Mouse (Mus musculus) hindbrain, embryonic 14.5 days (tissue): ENCODE results near the gene Btbd19. TPM values are rescaled to one million over a fixed set of nuclear protein-coding genes. Genes with fewer than 3 reads are reported as not detected.

Experiments used
- ATAC-seq: fragments of 200-750 bp; cut with Nextera tagmentation; 2 replicates; pipeline ENCODE4 v1.8.0; 2017; ENCODE audit warnings: moderate number of reproducible peaks, mild to moderate bottlenecking, moderate TSS enrichment, moderate library complexity; ENCODE audit not compliant: low FRiP score
- DNase-seq: peaks from one replicate; pipeline ENCODE4 v3.0.0-alpha.2; 2015; ENCODE audit warnings: low spot score
- H3K27ac ChIP-seq: fragments of 300-500 bp; sonication (generic); 2 replicates; pipeline ENCODE4 v1.5.1; 2014; ENCODE audit warnings: mild to moderate bottlenecking, moderate library complexity
- H3K27me3 ChIP-seq: fragments of 300-500 bp; sonication (generic); 2 replicates; pipeline ENCODE4 v1.6.1; 2014; ENCODE audit warnings: mild to moderate bottlenecking, low read length, mixed read lengths; ENCODE audit not compliant: control insufficient read depth, insufficient read depth
- H3K36me3 ChIP-seq: fragments of 300-500 bp; sonication (generic); replicated peaks from 2 replicates; pipeline ENCODE4 v1.6.1; 2014; ENCODE audit not compliant: control insufficient read depth, insufficient read depth
- H3K4me1 ChIP-seq: fragments of 300-500 bp; sonication (generic); replicated peaks from 2 replicates; pipeline ENCODE4 v1.6.1; 2014; ENCODE audit warnings: antibody characterized with exemption, low read length, mixed read lengths; ENCODE audit not compliant: control insufficient read depth, insufficient read depth
- H3K4me2 ChIP-seq: fragments of 300-500 bp; sonication (generic); replicated peaks from 2 replicates; pipeline ENCODE4 v1.6.1; 2014; ENCODE audit warnings: mild to moderate bottlenecking, moderate library complexity
- H3K4me3 ChIP-seq: fragments of 300-500 bp; sonication (generic); replicated peaks from 2 replicates; pipeline ENCODE4 v1.5.1; 2014; ENCODE audit warnings: mild to moderate bottlenecking, low read length
- H3K9ac ChIP-seq: fragments of 300-500 bp; sonication (generic); 2 replicates; pipeline ENCODE4 v1.6.1; 2014
- H3K9me3 ChIP-seq: fragments of 300-500 bp; sonication (generic); 2 replicates; pipeline ENCODE4 v1.6.1; 2016; ENCODE audit warnings: low read length; ENCODE audit not compliant: control insufficient read depth
- WGBS: fragments of 180-500 bp; shearing (Covaris S2); extraction: QIAGEN DNeasy Blood & Tissue Kit; methylation state at CpG from one replicate; pipeline ENCODE4 v1.1.7; 2014; 5-methylcytosine and 5-hydroxymethylcytosine counted together
- polyA plus RNA-seq: library from polyadenylated mRNA; unstranded; fragments of >200 nt; fragmentation: Nextera tagmentation; extraction: Ambion mirVana; gene quantifications from 2 replicates; pipeline ENCODE4 v1.2.1, GENCODE M21; 2014

Btbd19 gene
- polyA plus RNA-seq, 1 experiment from 2014 or later = 3.2 TPM

DNA sequence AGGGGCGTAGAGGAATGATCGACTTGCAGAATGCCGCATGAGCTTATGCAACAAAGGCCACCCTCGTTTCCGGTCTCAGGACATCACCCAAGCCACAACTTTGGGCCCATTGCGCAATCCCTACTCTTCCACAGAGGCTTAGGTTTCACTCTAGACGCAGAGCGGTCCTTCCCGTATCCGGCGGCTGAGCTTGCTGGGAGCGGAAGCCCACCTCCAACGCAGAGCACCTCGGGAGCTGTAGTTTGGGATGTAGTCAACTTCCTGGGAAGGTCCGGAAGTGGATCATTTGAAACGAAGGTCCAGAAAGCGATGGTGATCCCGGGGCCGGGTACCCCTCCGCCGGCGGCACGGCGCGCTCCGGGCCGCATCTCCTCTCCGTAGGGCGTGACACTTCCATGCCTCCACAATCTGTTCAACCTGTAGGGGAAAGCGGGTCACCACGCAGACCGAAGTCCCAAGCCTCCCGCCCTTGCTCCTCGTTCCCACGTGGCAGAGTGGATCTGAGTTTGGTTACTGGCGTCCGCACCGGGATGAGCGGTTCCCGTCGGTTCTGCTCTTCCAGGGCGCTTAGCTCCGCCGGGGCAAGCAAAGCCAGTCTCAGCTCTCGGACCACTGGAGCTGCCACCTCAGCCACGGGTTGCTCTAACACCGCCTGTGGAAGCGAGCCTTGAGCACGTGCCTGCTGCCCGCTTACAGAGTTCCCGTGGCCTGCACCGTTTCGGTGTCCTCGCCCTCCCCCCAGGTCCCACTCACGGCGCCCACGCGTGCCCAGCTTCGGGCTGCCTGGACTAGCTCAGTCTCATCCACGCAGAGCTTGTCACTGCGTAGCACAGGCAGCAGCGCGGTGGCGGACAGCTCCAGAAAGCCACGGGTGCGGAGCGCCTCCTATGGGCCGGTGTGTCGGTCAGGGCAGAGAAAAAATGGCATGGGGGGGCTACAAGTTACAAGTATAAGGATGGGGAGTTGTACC is 4.8 kb downstream of the Btbd19 start:
- under 1% methylated on average over 69 of the region's 69 CpGs for WGBS

DNA sequence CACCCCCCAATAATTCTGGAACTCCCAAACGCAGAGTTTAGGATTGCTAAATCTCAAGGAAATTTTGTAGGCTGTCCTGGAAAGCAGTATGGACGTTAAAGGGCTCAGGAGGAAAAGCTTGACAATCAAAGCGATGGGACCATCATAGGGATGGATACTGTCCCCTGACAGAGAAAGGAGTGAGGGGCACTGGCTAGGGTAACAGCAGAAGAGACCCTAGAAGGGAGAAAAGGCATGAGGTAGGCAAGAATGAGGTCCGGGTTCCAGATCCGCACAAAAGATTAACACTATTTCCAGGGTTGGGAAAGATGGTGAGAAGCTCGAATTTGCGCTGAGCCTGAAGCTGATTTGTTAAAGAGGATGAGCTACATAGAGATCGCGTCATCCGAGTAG is 5.5 kb downstream of the Btbd19 start:
- 7% methylated on average over 10 of the region's 10 CpGs for WGBS
- peak overlapping the region; percentile 76 for H3K4me3 ChIP-seq
- no peak for ATAC-seq

More for the DNA sequence above, 4.8 kb downstream of the Btbd19 start:
- DNase-seq = peak; percentile 91
- peak overlapping the region; percentile 100 for H3K4me2 ChIP-seq
- no peaks in the 10 kb centered on the region for H3K9me3 ChIP-seq
- peaks cover 2% of the 10 kb centered on the region; the same call in 1 of the 2 replicates for H3K36me3 ChIP-seq
- peak overlapping the region; percentile 76 for H3K4me3 ChIP-seq
- H3K27me3 ChIP-seq = no peaks in the 10 kb centered on the region
- peak overlapping the region; percentile 95 for H3K27ac ChIP-seq
- H3K9ac ChIP-seq = peak overlapping the region; percentile 83
- peak; percentile 95 for ATAC-seq
- H3K4me1 ChIP-seq = peaks cover 26% of the 10 kb centered on the region

DNA sequence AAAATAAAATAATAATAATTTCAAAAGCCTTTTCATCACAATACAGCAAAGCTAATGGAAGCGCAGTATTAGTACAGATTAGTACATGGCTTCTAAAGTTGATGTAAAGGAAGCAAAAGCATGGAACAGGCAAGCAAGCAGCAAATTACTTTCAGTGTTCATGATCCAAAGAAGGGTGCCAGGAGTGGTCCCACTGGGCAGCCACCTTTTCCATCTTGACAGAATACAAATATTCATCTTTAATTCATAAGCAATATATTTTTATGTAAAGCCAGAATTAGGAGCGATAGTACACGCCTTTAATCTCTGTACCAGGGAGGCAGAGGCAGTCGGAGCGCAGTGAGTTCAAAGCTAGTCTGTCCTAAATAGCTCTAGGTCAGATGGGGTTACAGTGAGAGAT is 5.9 kb downstream of the Btbd19 start:
- Histone ChIP-seq H3K9ac (peak overlapping the region; percentile 83), H3K36me3 (peaks cover 9% of the 10 kb centered on the region; the same call in 1 of the 2 replicates), H3K4me1 (peaks cover 15% of the 10 kb centered on the region), H3K4me2 (peak overlapping the region; percentile 100), H3K27me3 (no peaks in the 10 kb centered on the region), H3K9me3 (no peaks in the 10 kb centered on the region), H3K4me3 (peak overlapping the region; percentile 76), H3K27ac (peak overlapping the region; percentile 95)
- no peak for ATAC-seq
- no peak for DNase-seq
- 81% methylated on average over 5 of the region's 5 CpGs for WGBS

More for the DNA sequence above, 5.5 kb downstream of the Btbd19 start:
- peak overlapping the region; percentile 100 for H3K4me2 ChIP-seq
- no peaks in the 10 kb centered on the region for H3K27me3 ChIP-seq
- H3K27ac ChIP-seq = peak overlapping the region; percentile 95
- DNase-seq = no peak
- peaks cover 19% of the 10 kb centered on the region for H3K4me1 ChIP-seq
- H3K9ac ChIP-seq = peak overlapping the region; percentile 83
- H3K9me3 ChIP-seq = no peaks in the 10 kb centered on the region
- peaks cover 7% of the 10 kb centered on the region; the same call in 1 of the 2 replicates for H3K36me3 ChIP-seq

DNA sequence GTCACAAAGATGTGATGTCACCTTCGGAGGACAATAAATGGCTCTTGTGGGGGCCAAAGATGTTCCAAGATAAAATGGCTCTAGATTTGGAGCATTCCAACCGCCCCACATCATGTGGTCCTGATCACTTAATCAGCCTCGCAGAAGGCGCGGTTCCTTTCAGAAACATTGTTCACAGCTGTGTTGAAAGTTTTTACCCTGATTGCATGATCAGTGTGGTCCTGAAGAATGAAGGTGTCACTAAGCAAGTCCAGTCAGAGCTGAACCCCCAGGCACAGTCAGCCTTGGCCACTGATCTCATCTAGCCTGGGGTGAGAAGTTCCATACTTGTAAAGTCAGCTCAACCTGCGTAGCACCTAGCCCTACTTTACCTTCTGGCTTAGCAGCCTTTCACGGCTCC is 7.6 kb downstream of the Btbd19 start:
- Histone ChIP-seq H3K9me3 (no peaks in the 10 kb centered on the region), H3K4me2 (no peak overlapping the region), H3K27ac (no peak overlapping the region), H3K4me3 (no peak overlapping the region), H3K36me3 (peaks cover 21% of the 10 kb centered on the region), H3K4me1 (peaks cover 15% of the 10 kb centered on the region), H3K9ac (no peak overlapping the region), H3K27me3 (no peaks in the 10 kb centered on the region)
- WGBS = 96% methylated on average over 7 of the region's 7 CpGs
- DNase-seq (no peak), ATAC-seq (no peak)

DNA sequence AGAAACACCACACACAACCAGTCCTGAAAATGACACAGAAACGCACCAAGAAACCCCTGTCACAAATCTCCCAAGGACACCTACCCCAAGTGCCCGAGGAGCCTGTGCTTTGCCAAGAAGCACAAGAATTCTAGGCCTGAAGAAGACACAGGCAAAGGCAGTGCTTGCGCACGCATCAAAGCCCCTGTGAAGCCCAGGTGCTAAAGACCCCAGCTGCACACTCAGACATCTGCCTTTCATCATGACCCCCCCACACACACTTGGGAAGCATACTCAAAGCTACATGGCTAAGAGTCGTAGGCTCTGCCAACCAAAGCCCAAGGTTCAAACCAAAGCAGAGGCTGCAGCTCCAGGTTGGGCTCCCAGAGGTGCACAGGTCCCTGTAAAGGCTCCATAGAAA is 9.9 kb downstream of the Btbd19 start:
- 91% methylated on average over 5 of the region's 5 CpGs for WGBS
- peaks cover 9% of the 10 kb centered on the region for H3K4me1 ChIP-seq
- no peak overlapping the region for H3K27ac ChIP-seq

DNA sequence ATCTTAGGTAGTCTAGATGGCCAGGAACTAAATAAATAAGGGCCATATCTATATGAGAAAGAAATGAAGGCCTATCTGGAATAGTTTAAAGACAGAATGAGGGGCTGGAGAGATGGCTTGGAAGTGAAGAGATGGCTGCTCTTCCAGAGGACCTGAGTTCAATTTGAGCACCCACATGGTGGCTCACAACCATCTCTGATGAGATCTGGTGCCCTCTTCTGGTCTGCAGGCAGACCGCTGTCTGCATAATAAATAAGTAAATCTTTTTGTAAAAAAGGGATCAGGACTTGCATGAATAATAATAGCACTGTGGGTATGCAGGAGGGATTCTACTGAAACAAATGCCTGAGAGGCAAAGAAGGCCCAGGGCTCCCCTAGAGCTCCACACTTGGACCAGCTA is 12.3 kb downstream of the Btbd19 start:
- DNase-seq (no peak), ATAC-seq (no peak)
- no peak overlapping the region for H3K4me3 ChIP-seq
- no peaks in the 10 kb centered on the region for H3K4me1 ChIP-seq
- no peaks in the 10 kb centered on the region for H3K9me3 ChIP-seq
- no peak overlapping the region for H3K9ac ChIP-seq
- H3K27ac ChIP-seq = no peak overlapping the region
- no peaks in the 10 kb centered on the region for H3K27me3 ChIP-seq
- no peak overlapping the region for H3K4me2 ChIP-seq
- H3K36me3 ChIP-seq = peaks cover 60% of the 10 kb centered on the region
- WGBS = 73% methylated on average over 1 of the region's 1 CpGs

More for the DNA sequence above, 9.9 kb downstream of the Btbd19 start:
- DNase-seq (no peak), ATAC-seq (no peak)
- Histone ChIP-seq H3K4me2 (no peak overlapping the region), H3K36me3 (peaks cover 41% of the 10 kb centered on the region), H3K4me3 (no peak overlapping the region), H3K27me3 (no peaks in the 10 kb centered on the region), H3K9ac (no peak overlapping the region), H3K9me3 (no peaks in the 10 kb centered on the region)

DNA sequence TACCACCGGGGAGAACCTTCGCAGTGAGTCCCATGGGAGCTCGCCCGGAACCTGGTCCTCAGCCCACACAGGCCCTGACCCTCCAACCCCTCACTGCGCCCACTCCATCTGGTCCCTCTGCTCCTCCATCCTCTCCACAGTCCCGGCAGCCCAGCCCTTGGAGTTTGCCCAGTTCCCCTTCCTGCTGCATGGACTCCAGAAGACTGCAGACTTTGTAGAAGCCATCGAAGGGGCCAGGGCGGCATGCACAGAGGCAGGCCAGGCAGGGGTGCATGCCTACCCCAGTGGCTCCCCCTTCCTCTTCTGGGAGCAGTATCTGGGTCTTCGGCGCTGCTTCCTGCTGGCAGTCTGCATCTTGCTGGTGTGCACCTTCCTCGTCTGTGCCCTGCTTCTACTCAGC is 14.5 kb downstream of the Btbd19 start:
- Histone ChIP-seq H3K9me3 (no peaks in the 10 kb centered on the region), H3K9ac (no peak overlapping the region), H3K4me3 (no peak overlapping the region), H3K27me3 (no peaks in the 10 kb centered on the region), H3K27ac (no peak overlapping the region), H3K4me2 (no peak overlapping the region), H3K36me3 (peaks cover 66% of the 10 kb centered on the region), H3K4me1 (no peaks in the 10 kb centered on the region)
- no peak for DNase-seq
- no peak for ATAC-seq
- WGBS = 93% methylated on average over 11 of the region's 11 CpGs

DNA sequence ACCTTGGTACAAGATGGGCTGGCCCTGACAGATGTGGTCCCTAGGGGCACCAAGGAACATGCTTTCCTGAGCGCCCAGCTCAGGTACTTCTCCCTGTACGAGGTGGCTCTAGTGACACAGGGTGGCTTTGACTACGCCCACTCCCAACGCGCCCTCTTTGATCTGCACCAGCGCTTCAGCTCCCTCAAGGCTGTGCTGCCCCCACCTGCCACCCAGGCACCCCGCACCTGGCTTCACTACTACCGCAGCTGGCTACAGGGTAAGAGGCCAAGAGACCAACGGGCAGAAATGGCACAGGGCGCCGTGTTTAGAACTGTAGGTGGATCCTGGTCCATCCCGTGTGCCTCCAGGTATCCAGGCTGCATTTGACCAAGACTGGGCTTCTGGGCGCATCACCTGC is 15.3 kb downstream of the Btbd19 start:
- ATAC-seq = no peak

DNA sequence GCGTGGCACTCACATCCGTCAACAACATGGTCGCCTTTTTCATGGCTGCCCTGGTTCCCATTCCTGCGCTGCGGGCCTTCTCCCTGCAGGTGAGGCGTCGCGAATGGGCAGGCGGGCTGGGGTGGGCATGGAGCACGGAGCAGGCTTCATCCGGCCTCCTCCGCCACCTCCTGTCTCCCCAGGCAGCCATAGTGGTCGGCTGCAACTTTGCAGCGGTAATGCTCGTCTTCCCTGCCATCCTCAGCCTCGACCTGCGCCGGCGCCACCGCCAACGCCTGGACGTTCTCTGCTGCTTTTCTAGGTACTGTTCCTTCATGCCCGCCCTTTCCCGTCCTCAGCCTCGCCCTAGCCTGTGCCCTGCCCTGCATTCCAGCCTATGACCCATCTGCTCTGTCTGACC is 16.2 kb downstream of the Btbd19 start:
- DNase-seq (no peak), ATAC-seq (no peak)
- Histone ChIP-seq H3K4me1 (no peaks in the 10 kb centered on the region), H3K27ac (no peak overlapping the region), H3K4me3 (no peak overlapping the region), H3K9ac (no peak overlapping the region), H3K36me3 (peaks cover 56% of the 10 kb centered on the region), H3K9me3 (no peaks in the 10 kb centered on the region), H3K4me2 (no peak overlapping the region), H3K27me3 (no peaks in the 10 kb centered on the region)
- WGBS = 96% methylated on average over 25 of the region's 25 CpGs

More for the DNA sequence above, 15.3 kb downstream of the Btbd19 start:
- H3K27ac ChIP-seq = no peak overlapping the region
- no peaks in the 10 kb centered on the region for H3K9me3 ChIP-seq
- H3K4me1 ChIP-seq = no peaks in the 10 kb centered on the region
- WGBS = 93% methylated on average over 13 of the region's 13 CpGs
- H3K27me3 ChIP-seq = no peaks in the 10 kb centered on the region
- H3K9ac ChIP-seq = no peak overlapping the region
- no peak for DNase-seq
- no peak overlapping the region for H3K4me3 ChIP-seq
- no peak overlapping the region for H3K4me2 ChIP-seq
- peaks cover 61% of the 10 kb centered on the region for H3K36me3 ChIP-seq
